Mouse (Mus musculus) cerebellum, adult 2 months (tissue): ENCODE results near the gene Hoxa6. TPM values are rescaled to one million over a fixed set of nuclear protein-coding genes. Genes with fewer than 3 reads are reported as not detected.

Source experiments
- DNase-seq, 2 experiments: peaks; one replicate each; pipeline ENCODE4 v3.0.0; 2021
- H3K27ac ChIP-seq: fragments of 200-500 bp; 2 replicates; pipeline ENCODE4 v1.5.1; 2012; ENCODE audit warnings: low read length, control low read depth, inconsistent platforms; ENCODE audit not compliant: insufficient read depth
- H3K27me3 ChIP-seq: fragments of 200-500 bp; 2 replicates; pipeline ENCODE4 v1.6.1; 2012; ENCODE audit warnings: inconsistent platforms, mild to moderate bottlenecking, low read length, moderate library complexity; ENCODE audit not compliant: control insufficient read depth, insufficient read depth
- H3K4me1 ChIP-seq: fragments of 200-500 bp; 2 replicates; pipeline ENCODE4 v1.6.1; 2011; ENCODE audit warnings: low read length; ENCODE audit not compliant: control insufficient read depth, insufficient read depth
- H3K4me3 ChIP-seq: fragments of 200-500 bp; replicated peaks from 2 replicates; pipeline ENCODE3; 2011; ENCODE audit warnings: mild to moderate bottlenecking, low read depth, low read length, control low read depth; ENCODE audit not compliant: insufficient read depth
- CTCF ChIP-seq: fragments of 200-500 bp; IDR thresholded peaks from 2 replicates; pipeline ENCODE4 v1.5.1; 2011; ENCODE audit warnings: low read depth, mild to moderate bottlenecking, control low read depth, low read length, moderate library complexity, borderline replicate concordance; ENCODE audit not compliant: insufficient read depth
- POLR2A ChIP-seq: fragments of 200-500 bp; IDR thresholded peaks from 2 replicates; pipeline ENCODE4 v1.6.1; 2011; ENCODE audit warnings: low read length, control low read depth, borderline replicate concordance; ENCODE audit not compliant: insufficient read depth
- WGBS: fragments of 180-500 bp; shearing (Covaris S2); methylation state at CpG from one replicate; pipeline ENCODE4 v1.1.7; 2018; 5-methylcytosine and 5-hydroxymethylcytosine counted together
- polyA plus RNA-seq: library from polyadenylated mRNA; depleted of rRNA; stranded (reverse); fragments of >200 nt; gene quantifications from 2 replicates; pipeline ENCODE4 v1.2.3, GENCODE M21; 2012

Gene Hoxa6
- polyA plus RNA-seq, 1 experiment = 0.46 TPM

DNA sequence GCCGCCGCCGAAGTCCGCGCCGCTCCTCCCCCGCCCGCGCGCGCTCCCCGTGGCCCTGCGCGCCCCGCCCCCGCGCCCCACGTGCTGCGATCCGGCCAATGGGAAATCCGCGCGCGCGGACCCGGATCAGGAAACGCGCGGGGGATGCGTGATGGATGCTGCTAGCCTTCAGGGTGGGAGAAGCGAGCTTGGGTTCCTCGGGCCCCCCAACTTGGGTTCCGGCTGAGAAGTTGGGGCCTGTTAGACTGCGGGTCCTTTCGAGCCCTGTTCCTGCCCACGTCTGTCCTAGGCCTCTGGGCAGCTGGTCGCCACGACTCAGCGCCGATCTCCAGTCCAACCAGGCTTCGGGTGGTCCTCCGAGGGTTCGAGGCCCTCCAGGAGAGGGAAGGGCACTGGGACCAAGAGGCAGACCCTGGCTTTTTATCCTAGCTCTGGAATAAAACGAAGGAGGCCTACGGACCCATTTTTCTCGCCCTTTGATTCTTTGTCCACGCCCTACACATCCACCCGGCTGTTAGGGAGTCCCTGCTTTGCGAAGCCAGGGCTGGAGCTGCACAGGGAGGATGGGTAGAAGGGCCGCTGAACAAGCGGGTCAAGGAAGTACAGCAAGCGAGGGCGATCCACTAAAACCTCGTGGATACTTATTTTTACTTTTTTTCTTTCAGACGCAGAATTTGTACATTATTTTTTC is 16.5 kb downstream of the Hoxa6 start:
- TF ChIP-seq CTCF = no peak
- no peak for TF ChIP-seq POLR2A
- no peaks in the 10 kb centered on the region for H3K4me1 ChIP-seq
- H3K4me3 ChIP-seq = no peak overlapping the region
- 2% methylated on average over 49 of the region's 55 CpGs for WGBS
- H3K27ac ChIP-seq = no peak overlapping the region
- H3K27me3 ChIP-seq = peaks cover 17% of the 10 kb centered on the region; the same call in 1 of the 2 replicates
- peak in 1 of 2 experiments; percentile 12 for DNase-seq

DNA sequence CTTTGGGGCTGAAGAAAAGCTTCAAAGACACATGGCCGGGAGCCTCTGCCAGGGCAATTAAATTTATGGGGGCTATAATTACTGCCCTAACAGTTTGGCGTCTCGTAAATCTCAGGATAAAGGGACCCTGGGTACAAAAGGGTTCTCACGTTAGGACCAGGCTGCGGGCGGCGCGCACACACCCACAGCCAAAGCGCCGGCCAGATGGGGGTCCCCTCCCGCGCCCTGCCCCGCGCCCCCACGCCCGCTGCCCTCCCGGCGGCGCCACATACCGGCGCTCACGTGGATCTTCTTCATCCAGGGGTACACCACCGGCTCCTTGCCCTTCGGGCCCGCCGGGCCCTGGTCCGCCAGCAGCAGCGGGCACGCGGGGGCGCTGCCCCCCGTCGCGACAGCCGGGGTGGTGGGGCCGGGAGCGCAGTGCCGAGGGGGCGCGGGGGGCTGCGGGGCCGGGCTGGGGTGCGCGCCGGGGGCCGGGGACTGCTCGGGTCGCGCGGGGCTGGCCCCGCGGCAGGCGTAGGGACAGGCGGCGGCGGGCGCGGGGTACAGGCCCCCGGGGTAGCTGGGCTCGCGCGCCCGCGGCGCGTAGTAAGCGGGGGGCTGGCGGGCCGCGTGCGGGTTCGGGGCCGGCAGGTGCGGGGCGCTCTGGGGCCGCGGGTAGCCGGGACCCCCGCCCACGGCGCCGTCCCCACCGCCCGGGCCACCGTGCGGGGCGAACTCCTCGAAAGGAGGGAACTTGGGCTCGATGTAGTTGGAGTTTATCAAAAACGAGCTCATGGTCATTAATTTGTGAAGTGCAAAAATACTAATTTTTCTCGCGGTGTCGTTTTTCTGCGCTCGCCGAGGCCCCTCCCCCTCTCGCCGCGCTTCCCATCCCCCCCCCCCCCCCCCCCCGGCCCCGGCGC is 17.4 kb downstream of the Hoxa6 start, which contains the start of gene Hoxa4:
Gene Hoxa4, minus strand, starts transcription at position 848 of the 905 bp plus-strand sequence.
- Histone ChIP-seq H3K27me3 (peaks cover 17% of the 10 kb centered on the region; the same call in 1 of the 2 replicates), H3K4me1 (no peaks in the 10 kb centered on the region), H3K4me3 (no peak within 1 kb of the TSS), H3K27ac (no peak within 1 kb of the TSS)
- TF ChIP-seq POLR2A (no peak), CTCF (no peak)
- 2% methylated on average over 75 of the region's 102 CpGs for WGBS
- no peak for DNase-seq

DNA sequence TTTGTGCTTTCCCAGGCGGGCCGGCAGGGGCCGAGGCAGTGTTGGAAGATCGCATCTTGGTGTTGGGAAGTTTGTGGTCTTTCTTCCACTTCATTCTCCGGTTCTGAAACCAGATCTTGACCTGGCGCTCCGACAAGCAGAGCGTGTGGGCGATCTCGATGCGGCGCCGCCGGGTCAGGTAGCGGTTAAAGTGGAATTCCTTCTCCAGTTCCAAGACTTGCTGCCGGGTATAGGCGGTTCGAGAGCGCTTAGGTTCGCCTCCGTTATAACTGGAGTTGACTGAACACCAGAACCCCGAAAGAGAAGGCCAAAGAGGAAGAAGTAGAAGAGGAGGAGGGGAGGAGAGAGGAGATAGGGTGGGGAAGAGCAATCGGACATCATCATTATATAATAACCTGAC is 18.1 kb downstream of the Hoxa6 start:
- H3K27me3 ChIP-seq = peaks cover 18% of the 10 kb centered on the region; the same call in 1 of the 2 replicates
- no peak overlapping the region for H3K4me3 ChIP-seq
- no peak overlapping the region for H3K27ac ChIP-seq
- WGBS = 3% methylated on average over 23 of the region's 23 CpGs
- no peak for TF ChIP-seq CTCF
- TF ChIP-seq POLR2A = no peak
- H3K4me1 ChIP-seq = no peaks in the 10 kb centered on the region
- no peak for DNase-seq

DNA sequence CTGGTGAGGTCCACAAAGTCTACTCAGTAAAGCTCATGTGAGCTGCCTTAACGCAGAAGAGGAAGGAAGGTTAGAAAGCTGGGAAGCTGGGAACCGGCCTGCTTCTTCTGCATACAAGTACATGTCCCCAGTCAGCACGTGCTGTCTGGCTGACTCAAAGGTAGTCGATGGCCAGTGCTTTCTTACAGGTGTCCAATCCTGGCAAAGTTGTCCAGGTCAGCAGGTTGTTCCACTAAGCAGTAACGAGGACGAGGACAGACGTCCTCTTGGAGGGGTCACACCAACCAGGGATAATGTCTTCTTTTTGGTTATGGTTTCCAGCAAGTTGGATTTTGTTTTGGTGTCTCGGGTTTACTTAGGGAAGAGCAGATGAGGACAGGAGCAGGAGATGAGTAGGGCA is 18.6 kb downstream of the Hoxa6 start:
- Histone ChIP-seq H3K4me3 (no peak overlapping the region), H3K27ac (no peak overlapping the region), H3K27me3 (peaks cover 19% of the 10 kb centered on the region; the same call in 1 of the 2 replicates), H3K4me1 (no peaks in the 10 kb centered on the region)
- no peak for DNase-seq
- 9% methylated on average over 8 of the region's 8 CpGs for WGBS
- TF ChIP-seq CTCF = no peak
- TF ChIP-seq POLR2A = no peak

DNA sequence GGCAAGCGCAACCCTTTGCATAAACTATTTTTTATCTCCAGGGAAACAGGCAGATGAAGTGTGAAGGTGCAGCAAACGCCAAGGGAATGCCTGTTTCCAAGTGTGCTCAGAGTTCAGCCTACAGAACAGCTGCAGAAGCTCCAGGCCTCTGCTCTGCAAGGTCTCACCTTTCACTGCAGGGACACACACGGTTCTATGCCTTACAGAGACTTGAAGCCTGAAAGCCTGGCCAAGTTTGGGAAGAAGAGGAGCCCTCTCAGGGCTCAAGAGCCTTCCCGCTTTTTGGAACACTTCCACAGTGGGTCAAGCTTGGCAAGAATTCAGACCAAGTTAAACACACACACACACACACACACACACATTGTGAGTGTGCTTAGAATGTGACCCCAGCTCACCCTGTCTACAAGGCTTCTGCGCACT is 19.3 kb downstream of the Hoxa6 start:
- H3K4me3 ChIP-seq = no peak overlapping the region
- no peak for DNase-seq
- WGBS = 14% methylated on average over 5 of the region's 5 CpGs
- TF ChIP-seq POLR2A (no peak), CTCF (no peak)
- H3K27me3 ChIP-seq = peaks cover 19% of the 10 kb centered on the region; the same call in 1 of the 2 replicates
- H3K27ac ChIP-seq = no peak overlapping the region
- no peaks in the 10 kb centered on the region for H3K4me1 ChIP-seq

DNA sequence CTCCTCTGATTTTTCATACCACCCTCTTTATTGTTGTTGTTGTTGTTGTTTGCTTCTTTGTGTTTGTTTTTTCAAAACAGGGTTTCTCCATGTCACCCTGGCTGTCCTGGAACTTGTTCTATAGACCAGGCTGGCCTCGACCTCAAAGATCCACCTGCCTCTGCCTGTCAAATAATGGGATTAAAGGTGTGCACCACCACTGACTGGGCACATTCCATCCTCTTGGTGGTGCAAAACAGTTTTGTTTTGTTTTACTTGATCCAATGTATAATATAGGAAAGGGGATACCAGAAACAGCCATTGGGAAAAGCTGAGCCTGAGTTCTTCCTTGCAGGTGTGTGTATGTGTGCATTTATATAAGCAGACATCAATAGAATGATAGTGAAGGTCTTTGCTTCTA is 22.0 kb downstream of the Hoxa6 start:
- Histone ChIP-seq H3K4me3 (no peak overlapping the region), H3K4me1 (no peaks in the 10 kb centered on the region), H3K27me3 (peaks cover 14% of the 10 kb centered on the region; the same call in 1 of the 2 replicates), H3K27ac (no peak overlapping the region)
- DNase-seq = no peak
- TF ChIP-seq CTCF (no peak), POLR2A (no peak)
- WGBS = 11% methylated on average over 1 of the region's 1 CpGs

DNA sequence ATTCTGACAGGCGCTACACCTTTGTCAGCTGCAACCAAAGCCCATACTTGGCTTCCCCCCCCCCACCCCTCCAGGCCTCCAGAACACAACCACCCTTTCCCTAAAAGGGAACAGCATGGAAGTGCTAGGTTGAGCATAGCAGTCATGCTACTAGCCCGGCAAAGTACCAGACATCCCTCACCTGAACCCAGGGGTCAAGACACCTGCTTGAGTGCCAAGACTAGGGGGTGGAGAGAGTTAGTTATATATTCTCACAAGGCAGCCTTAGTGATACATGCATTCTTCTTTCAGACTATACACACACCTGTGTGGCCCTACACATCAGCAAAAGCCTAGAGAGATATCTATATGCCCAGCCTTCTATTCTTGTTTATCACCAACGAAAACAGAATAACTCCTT is 22.7 kb downstream of the Hoxa6 start:
- no peaks in the 10 kb centered on the region for H3K4me1 ChIP-seq
- DNase-seq = no peak
- H3K4me3 ChIP-seq = no peak overlapping the region
- TF ChIP-seq CTCF (no peak), POLR2A (no peak)
- H3K27ac ChIP-seq = no peak overlapping the region
- H3K27me3 ChIP-seq = peaks cover 7% of the 10 kb centered on the region; the same call in 1 of the 2 replicates
- WGBS = 10% methylated on average over 3 of the region's 3 CpGs

DNA sequence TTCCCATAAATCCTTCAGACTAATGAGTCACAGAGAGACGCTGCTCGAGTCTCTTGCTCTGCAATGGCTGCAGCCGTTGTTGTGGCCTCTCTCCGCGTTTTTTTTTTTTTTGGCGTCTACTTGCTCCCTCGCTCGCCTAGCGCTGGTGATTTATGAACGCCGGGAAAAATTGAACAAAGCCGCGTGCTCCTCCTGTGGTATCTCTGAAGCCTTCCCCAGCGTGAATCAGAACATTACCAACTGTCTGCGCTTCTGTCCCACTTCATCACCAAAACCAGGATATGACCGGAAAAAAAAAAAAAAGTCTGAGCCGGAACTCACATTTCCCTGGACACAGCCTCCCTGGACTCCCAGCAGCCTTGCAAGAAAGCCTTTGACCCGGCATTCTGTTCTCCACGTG is 23.3 kb downstream of the Hoxa6 start:
- TF ChIP-seq CTCF = no peak
- no peak for TF ChIP-seq POLR2A
- no peak overlapping the region for H3K4me3 ChIP-seq
- H3K4me1 ChIP-seq = no peaks in the 10 kb centered on the region
- no peak overlapping the region for H3K27ac ChIP-seq
- WGBS = 2% methylated on average over 19 of the region's 19 CpGs
- no peak for DNase-seq
- H3K27me3 ChIP-seq = peaks cover 8% of the 10 kb centered on the region; the same call in 1 of the 2 replicates
